Mouse (Mus musculus): ENCODE results near the gene Znrf4.
A peak's percentile ranks its signal among the peaks of the same experiment; 100 is the strongest.

Gene Znrf4

DNA sequence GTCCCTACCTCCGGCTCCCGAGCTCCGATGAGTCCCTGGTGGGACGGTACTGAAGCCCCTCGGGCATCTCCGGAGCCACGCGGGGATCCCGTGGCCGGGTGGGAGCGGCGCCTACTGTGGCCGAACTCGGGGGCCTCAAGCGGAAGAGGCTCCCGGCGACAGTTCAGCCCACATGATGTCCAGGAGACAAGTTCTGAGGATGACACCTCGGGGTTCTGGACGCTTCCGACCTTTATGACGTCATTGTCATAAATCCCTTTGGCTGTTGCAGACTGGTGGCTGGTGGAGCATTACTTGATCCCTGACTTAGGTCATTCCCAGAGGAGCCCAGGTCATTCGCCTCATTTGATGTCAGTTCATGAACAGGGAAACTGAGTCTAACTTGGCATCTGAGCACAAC is at the start of gene Znrf4:
Znrf4 (minus strand) TSS at position 122 of the 400 bp plus-strand sequence.
- no peak for DNase-seq (ENCODE audit: low spot score in 2 of 2)

DNA sequence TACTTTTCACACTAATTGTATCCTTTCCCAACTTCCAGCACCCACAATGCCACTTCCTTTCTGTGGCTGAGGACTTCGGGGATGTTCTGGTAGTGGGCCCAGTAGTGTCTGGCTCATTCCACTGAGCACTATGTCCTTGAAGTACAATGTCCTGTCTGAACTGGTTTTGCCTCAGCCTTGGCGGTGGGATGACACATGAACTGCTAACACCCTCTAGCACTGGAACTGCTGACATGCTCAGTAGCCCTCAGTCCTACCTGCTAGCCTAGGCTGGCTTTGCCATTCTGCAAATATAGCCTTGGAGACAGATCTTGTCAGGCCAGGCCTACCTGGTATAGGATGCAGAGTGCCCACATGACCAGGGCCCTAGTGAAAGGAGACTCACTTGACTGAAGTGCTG is 49.6 kb upstream of the Znrf4 start:
- no peak for DNase-seq (ENCODE audit: low spot score in 2 of 2)

DNA sequence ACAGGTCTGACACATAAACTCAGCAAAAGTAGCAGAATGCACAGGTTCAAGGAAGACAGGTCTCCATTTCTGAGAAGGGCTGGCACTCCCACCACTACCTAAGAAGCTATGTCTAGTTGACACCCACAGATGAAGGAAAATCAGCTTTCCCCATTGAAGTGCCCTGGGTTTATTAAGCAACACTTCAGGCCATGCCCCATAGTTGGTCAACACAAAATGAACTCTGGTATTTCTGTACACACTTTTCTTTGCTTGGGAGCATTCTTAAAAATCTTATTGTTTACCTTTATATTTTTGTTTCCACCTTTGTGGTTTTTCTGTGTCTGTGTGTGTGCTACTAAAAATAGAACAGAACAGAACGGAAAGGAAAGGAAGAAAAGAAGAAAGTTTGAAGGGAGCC is 47.9 kb upstream of the Znrf4 start:
- DNase-seq (ENCODE audit: low spot score in 2 of 2): no peak

DNA sequence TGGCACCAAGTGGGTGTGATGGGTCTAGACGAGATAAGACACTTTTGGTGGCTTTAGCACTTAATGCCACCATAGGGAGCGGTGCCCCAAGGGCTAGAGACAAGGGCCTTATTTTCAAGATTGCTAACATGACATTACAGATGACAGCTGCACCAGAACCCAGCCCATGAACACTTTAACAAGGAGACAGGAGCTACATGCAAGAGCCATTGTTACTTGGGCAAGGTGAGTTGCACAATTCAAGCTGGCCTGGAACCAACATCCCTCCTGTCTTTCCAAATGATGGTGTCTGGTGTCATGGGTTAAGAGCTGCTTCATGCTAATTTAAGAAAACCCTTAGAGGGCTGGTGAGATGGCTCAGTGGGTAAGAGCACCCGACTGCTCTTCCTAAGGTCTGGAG is 47.2 kb upstream of the Znrf4 start:
- no peak for DNase-seq (ENCODE audit: low spot score in 2 of 2)

DNA sequence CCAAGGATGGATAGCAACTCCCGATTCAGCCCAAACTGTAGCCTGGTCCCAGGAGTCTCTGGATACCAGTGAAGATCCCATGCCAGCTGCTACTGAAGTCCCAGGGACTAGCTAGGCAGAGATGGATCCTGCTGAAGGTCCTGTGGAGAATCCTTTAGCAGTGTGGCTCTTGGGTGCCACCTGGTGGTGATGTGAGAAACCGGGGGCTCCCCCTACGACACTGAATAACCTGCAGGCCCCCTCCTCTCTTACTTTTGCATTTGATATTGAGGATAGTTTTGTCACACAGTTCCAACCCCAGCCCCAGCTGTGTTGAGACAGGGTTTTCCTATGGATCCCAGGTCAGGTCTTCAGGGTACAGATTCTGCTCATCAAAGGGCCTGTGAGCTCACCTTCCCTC is 46.2 kb upstream of the Znrf4 start:
- DNase-seq (ENCODE audit: low spot score in 2 of 2): peak; percentile 68 to 71

DNA sequence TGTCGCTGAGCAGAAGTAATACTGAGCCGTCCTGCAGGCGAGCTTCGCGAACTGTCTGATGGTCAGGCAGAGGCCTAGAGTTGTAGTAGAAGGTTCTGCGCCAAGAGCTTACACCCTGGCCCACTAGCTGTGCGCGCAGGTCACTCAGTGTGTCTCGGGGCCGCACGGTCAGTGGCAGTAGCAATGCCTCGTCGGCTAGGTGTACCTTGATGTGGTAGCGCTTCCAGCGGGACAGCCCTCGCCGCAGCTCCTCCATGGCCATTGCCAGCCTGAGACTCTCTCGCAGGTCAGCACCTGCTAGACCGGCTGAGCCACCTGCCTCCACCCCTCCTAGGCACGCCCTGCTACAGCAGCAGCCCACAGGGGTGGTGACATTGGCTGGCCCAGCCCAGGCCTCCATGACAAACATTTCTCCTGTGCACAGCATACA is 41.9 kb upstream of the Znrf4 start, which contains the start of gene Gm20219:
Gm20219 (minus strand) TSS at position 266 of the 430 bp plus-strand sequence.
- no peak for DNase-seq (ENCODE audit: low spot score in 2 of 2)

DNA sequence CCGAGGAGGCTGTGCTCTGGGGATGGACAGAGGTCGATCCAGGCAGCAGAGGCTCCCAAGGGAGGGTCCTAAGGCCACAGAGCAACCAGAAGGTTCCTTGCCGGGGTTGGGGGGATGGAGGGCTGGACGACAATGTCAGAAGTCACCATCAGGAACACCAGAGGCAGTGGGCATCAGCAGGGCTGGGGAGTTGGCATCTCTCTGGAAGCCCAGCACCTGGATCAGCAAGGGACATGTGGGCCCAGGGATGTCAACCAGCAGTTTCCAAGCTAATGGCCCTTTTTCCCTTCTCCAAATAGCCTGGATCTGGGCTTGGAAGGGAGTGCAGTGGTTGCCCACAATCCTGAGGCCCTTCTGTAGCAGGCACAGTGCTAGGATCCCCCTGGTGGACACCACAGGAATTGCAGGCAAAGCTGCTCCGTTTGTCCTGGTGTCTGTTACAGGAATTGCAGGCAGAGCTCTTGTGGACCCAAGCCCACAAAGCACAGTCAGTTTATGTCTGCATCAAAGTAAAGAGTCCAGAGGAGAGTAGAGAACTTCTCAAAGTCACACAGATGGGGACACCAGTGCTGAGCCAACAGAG is 40.6 kb upstream of the Znrf4 start:
- peak; percentile 78 to 86 for DNase-seq (ENCODE audit: low spot score in 2 of 2)

DNA sequence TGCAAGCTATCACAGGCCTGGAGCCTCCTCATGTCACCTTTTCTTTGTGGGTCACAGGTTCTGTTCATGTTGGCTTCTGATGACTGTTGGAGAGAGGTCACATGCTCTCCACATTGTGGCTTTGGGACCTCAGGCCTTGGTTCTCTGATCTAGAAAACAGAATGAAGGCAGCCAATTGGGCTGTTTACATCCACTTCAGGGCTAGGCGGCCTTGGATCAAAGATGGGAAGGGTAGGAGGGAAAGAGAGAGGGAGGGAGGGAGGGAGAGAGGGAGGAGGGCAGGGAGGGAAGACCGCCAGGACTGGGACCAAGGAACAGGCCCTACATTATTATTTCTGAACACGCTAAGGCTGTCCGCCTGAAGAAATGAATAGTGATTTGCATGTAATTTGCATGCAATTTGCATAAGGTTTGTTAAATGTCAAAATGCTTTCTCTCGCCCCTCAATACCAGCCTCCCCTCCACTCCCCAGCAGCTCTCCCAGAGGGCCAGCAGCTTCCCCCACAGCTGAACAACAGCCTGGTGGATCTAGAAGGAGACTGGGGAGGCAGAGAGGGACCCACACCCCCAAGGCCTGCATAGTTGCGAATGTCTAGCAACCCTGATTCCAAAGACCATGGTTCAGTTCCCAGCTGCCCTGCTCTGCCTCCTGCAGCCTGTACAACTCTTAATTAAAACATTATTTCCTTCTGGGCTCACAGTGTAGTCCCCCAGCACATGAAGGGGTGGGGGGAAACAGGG is 39.8 kb upstream of the Znrf4 start:
- no peak for DNase-seq (ENCODE audit: low spot score in 2 of 2)

DNA sequence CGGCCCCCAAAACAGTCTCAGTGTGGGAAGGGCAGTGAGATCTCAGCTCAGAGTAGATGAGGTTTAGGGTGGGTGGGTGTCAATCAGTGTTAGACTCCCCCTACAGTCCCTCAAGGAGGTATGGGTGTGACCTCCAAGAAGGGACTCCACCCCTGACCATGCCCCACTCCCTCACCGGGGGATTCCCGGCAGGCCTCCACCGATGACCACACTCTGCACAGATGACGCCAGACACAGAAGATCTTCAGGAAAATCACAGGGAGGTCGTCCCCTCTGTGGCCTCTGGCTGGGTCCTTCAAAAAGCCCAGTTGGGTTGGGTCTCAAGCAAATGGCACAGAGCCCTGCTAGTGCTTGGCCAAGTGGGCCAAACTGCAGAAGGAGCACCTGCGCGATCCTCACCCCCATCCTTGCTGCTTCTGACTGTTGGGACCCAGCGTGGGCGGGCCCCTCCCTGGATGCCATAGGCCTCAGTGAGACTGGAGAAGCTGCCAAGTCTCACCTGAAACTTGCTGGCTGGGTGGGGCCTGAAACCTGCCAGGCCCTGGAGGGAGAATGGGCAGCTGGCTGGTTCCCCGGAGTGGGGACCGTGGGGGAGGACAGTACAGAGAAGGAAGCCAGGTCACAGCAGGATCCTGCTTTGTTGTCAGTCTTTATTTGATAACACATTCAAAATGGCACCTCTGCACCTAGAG is 38.7 kb upstream of the Znrf4 start:
- DNase-seq (ENCODE audit: low spot score in 2 of 2): peak in 1 of 2 experiments; percentile 3

DNA sequence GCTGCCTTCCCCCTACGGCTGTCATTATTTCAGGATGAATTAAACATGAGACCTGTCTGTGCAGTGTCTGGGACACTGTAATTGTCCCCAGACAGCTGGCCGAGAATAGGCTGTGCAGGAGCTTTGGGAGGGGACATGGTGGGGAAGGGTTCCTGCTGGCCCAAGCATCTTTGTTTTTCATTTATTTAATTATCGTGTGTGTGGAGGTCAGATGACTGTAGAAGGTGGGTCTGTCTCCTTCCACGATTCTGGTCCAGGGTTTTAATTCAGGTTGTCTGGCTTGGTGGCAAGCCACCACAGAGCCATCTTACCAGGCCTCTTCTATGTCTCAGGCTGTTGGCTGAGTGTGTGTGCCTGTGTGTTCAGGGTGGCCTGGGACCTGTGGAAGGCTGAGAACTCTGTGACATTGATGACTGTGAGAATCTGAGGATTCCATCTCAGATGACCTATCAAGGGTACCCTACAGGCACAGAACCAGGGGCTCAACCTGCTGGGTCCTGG is 36.4 kb upstream of the Znrf4 start:
- no peak for DNase-seq (ENCODE audit: low spot score in 2 of 2)

DNA sequence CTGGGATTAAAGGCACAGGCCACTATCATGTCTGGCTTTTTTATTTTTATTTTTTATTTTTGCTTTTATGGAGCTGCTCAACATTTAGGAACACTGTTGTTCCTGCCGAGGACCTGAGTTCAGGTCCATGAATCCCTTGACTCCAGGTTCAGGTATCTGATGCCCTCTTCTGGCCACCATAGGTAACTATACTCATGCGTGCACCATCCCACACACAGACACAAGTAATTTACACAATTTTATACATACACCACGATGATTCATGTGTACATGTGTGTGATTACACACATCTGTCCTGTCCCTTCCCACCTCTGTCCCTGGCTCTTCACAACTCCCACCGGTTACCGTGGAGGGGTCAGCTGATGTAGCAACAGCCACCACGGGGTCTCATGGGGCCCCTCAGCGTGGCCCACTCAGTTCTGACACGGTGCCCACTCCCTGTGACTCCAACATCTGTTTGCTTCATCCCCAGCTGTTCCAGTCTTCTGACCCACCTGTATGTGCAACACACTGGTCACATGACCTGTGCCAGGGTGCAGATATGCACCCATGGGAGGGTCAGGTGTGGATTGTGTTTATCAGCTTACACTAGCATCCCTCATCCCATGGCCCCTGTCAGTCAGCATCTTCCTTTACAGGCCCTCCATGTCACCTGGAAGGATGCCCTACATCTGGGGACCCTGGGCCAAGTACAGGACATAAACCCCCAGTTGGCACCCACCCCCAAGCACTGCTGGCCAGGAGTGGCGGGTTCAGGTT is 35.8 kb upstream of the Znrf4 start:
- no peak for DNase-seq (ENCODE audit: low spot score in 2 of 2)

DNA sequence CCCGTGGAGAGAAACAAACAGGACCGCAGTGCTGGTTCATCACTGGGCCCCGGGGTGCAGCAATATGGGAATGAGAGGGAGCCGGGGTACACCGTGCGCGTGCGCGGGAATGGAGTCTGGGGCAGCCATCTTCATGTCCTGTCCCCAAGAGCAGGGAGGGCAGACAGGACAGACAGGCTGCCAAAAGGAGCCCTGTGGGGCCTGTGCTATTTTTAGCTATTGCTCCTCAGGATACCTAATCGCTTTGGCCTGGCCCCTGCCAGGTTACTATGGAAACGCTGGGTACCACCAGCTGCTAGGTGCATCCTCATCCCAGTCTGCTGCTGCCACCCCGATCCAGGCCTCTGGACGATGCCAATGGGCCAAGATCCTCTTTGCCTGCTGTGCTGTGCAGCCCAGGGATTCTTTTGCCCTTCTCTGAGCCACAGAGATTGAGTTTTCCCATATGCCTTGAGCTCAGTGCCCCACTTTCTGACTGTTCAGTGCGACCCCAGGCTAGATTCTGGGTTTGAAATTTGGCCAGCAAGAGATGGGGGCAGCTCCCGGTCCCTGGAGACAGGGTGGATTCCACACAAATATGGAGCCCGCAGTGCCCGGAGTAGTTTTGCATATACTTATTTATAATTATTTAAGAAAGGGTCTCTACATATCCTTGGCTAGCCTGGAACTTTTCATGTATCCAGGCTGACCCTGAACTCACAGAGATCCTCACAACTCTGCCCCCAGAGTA is 35.0 kb upstream of the Znrf4 start:
- no peak for DNase-seq (ENCODE audit: low spot score in 2 of 2)

DNA sequence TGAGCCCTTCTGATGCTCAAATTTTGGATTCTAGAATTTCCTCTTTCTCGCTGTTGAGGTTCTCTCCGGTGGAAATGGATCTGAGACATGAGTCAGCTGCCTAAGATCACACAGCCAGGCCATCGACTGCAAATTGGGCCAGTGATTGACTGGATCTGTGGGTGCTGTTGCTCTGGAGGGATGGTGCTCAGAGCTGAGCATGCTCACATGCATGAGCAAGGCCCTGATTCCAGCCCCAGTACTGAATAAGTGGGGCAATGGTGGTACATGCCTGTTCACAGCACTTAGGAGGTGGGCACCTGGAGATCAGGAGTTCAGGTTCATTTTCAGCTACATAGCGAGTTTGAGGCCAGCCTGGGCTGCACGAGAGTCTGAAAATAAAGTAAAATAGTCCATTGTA is 34.3 kb upstream of the Znrf4 start:
- no peak for DNase-seq (ENCODE audit: low spot score in 2 of 2)

DNA sequence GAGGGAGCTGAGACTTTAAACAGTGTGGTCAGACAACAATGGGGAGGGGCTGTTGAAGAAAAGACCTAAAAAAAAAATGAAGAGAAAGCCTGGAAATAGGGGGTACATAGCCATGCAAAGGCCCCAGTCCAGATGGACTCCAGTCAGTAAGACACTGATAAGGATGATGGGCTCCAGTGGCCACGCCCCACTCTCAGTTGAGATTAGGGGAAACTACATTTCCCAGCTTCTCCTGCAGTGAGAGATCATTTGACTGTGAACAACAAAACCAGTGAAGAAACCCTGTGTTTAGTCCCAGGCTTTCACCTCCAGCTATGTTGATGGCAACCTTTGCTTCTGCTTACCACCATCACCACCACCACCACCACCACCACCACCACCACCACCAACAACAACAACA is 33.7 kb upstream of the Znrf4 start:
- DNase-seq (ENCODE audit: low spot score in 2 of 2): no peak

DNA sequence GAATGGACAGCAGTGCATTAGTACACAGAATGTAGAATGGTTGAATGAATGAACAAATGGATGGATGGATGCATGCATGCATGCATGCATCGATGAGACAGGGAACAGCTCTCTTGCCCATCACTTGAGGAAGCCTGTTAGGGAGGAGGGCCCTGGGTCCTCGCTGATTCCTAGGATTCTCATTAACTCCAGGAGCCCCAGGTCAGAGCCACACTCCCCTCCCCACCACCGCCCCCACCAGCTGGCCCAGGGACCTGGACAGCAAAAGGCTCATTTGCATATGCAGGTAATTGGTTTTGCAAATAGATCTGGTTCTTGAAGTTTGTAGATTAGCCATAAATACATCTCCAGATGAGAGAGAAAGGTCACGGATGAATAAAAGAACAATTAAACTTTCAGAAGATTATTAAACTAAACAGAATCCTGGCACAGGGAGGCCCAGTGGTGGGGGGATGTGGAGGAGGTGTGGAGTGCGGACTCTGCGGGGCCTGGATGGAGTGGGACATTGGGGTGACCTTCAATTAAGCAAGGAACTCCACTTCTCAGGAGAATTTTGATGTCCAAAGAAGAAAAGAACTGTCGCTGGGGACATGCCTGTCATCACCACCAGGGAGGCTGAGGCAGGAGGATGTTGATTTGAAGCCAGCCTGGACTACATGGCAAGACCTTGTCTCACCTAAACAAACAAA is 32.6 kb upstream of the Znrf4 start:
- no peak for DNase-seq (ENCODE audit: low spot score in 2 of 2)

DNA sequence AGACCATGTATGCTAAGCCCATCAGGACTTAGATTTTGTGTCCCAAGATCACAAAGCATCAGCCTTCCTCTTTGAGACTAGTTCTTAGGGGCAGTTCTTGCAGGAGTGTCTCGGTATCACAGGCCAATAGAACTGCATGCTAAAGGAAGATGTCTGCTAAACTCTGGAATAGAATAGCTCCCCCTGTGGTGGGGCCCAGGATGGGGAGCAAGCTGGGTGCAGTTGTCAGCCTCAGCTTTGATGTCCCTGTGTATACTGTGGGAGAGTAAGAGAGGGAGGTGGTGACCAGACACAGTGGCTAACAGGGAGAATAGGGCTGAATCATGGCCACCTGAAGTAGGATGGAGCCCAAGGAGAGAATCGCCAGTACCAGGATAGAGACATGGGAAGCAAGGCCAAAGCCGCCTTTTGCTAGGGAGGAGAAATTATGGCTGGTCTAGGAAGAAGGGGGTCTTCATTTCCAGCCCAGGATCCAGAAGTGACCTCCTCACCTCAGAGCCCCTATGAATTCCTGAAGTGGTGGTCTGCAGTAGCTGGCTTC is 31.5 kb upstream of the Znrf4 start:
- DNase-seq (ENCODE audit: low spot score in 2 of 2): no peak

DNA sequence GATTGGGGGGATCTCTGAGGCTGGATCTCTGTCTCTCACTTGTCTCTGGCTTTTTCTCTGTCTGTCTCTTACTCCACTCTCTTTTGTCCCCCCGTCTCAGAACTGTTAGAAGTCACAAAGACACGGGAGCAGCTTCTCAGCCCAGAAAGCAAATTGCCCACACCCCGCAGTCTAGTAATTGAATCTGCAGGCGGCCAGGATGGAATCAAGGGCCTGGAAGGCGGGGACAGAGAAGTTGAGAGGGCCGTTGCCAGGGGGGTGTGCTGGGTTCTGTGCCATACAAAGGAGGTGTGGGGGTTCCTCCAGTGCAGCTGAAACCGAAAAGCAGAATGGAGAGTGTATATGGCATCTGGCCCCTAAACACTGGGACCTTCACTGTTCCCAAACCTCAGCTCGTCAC is 30.5 kb upstream of the Znrf4 start:
- no peak for DNase-seq (ENCODE audit: low spot score in 2 of 2)

DNA sequence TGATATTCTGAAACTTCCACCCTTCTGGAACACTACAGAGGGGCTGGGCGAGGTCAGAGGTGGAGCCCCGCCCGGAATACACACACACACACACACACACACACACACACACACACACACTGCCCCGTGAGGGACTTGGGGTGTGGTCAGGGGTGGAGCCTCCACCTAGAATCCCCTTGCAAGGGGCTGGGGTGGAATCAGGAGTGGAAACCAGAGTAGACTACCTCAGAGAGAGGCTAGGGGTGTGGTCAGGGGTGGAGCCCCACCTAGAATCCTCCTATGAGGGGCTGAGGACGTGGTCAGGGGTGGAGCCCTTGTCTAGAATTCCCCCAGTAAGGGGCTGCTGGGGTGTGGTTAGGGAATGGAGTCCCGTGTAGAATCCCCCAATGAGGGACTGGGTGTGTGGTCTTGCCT is 28.3 kb upstream of the Znrf4 start:
- no peak for DNase-seq (ENCODE audit: low spot score in 2 of 2)

DNA sequence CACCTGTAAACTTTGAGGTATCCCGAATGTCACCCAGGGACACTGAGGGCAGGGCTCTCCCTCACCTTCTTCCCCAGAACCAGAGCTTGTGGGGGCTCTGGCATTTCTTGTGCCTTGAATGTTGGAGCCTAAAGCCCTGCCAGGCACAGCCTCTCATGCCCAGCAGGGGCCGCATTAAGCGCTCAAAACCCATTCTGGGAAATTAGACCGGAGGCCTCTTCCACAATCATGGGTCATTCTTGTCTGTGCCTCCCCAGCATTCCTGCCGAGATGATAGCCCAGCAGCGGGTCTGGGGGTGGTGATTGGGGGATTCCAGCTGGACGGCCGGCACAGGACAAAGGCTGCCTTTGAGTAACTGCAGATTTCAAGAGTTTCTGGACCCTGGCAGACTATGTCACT is 25.7 kb upstream of the Znrf4 start:
- DNase-seq (ENCODE audit: low spot score in 2 of 2): no peak

DNA sequence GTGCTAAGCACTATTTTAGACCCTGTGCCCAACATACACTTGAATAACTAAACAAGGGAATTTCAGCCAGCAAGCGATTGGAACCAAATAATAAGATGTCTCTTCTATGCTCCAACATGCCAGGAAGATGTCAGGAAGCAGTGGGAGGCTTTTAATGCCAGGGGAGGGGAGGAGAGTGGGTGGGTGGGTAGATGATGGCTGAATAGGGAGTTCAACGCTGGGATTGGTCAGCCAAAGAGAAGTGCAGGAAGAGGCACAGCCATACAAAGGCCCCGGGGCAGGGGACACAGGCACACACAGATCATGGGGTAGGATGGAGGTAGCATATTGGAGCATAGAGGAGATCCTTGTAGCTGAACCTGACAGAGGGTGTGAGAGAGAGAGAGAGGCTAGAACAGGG is 24.6 kb upstream of the Znrf4 start:
- DNase-seq (ENCODE audit: low spot score in 2 of 2): no peak

DNA sequence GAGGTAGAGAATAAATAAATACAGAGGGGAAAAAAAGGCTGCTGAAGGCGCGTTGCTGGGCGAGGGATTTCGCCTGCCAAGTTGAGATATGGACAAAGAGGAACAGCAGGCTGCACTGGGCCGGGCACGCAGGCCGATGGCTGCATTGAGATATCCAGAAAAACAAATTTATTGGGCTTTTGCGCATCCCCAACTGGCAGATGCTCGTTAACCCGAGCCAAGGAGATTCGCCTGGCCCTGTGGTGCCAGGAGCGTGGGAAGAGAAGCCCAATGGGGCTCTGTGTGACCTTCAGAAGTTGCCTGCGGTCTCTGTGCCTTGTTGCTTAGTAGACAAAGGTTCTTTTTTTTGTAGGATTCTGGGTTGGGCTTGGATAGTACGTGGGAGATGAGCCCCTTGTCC is 24.0 kb upstream of the Znrf4 start:
- no peak for DNase-seq (ENCODE audit: low spot score in 2 of 2)
